Mouse (Mus musculus): ENCODE results near the gene Rpp21. TPM values are rescaled to one million over a fixed set of nuclear protein-coding genes. Genes with fewer than 3 reads are reported as not detected.

The Rpp21 gene
- polyA plus RNA-seq, 1 experiment from 2014 or later: 107 TPM

Other genes with a start within 250 kb of the Rpp21 start
- gene H2-T24, start 237.5 kb downstream of the Rpp21 start, polyA plus RNA-seq (2015; fragmentation: Nextera tagmentation; extraction: Ambion mirVana): 3.0 and 3.7 TPM in 2 replicates
- 24.9 and 26.4 TPM in 2 replicates for gene H2-T23, start 225.2 kb downstream of the Rpp21 start, polyA plus RNA-seq (2015; fragmentation: Nextera tagmentation; extraction: Ambion mirVana)
- gene H2-T22, start 215.3 kb downstream of the Rpp21 start, polyA plus RNA-seq (2015; fragmentation: Nextera tagmentation; extraction: Ambion mirVana): 26.8 and 27.2 TPM in 2 replicates
- 0.11 TPM in 1 of 2 replicates, not detected in the other for gene Gm6034, start 215.1 kb downstream of the Rpp21 start, polyA plus RNA-seq (2015; fragmentation: Nextera tagmentation; extraction: Ambion mirVana)
- gene Gm11127, start 199.7 kb downstream of the Rpp21 start, polyA plus RNA-seq (2015; fragmentation: Nextera tagmentation; extraction: Ambion mirVana): 0.12 TPM in 1 of 2 replicates, not detected in the other
- not detected in 2 replicates for gene Gm19684, start 136.4 kb downstream of the Rpp21 start, polyA plus RNA-seq (2015; fragmentation: Nextera tagmentation; extraction: Ambion mirVana)
- gene Gm7030, start 128.6 kb downstream of the Rpp21 start, polyA plus RNA-seq (2015; fragmentation: Nextera tagmentation; extraction: Ambion mirVana): not detected in 2 replicates
- gene Gm8909, start 89.5 kb downstream of the Rpp21 start, polyA plus RNA-seq (2015; fragmentation: Nextera tagmentation; extraction: Ambion mirVana): 0.33 TPM in 1 of 2 replicates, not detected in the other
- not detected in 2 replicates for gene H2-T3, start 67.8 kb downstream of the Rpp21 start, polyA plus RNA-seq (2015; fragmentation: Nextera tagmentation; extraction: Ambion mirVana)
- 17.0 and 19.1 TPM in 2 replicates for gene Trim39, start 14.2 kb upstream of the Rpp21 start, polyA plus RNA-seq (2015; fragmentation: Nextera tagmentation; extraction: Ambion mirVana)
- gene H2-M10.2, start 28.4 kb upstream of the Rpp21 start, polyA plus RNA-seq (2015; fragmentation: Nextera tagmentation; extraction: Ambion mirVana): 0.30 TPM in 1 of 2 replicates, not detected in the other
- not detected in 2 replicates for gene H2-M10.1, start 68.1 kb upstream of the Rpp21 start, polyA plus RNA-seq (2015; fragmentation: Nextera tagmentation; extraction: Ambion mirVana)
- not detected in 2 replicates for gene H2-M10.3, start 110.3 kb upstream of the Rpp21 start, polyA plus RNA-seq (2015; fragmentation: Nextera tagmentation; extraction: Ambion mirVana)
- not detected in 2 replicates for gene H2-M10.4, start 204.3 kb upstream of the Rpp21 start, polyA plus RNA-seq (2015; fragmentation: Nextera tagmentation; extraction: Ambion mirVana)